Mouse (Mus musculus) midbrain, embryonic 16.5 days (tissue): ENCODE data around the gene Ccdc96. TPM values are rescaled to one million over a fixed set of nuclear protein-coding genes. Genes with fewer than 3 reads are reported as not detected.

ENCODE experiments used
- ATAC-seq: fragments of 200-750 bp; cut with Nextera tagmentation; 2 replicates; pipeline ENCODE4 v1.8.0; 2017; ENCODE audit warnings: moderate TSS enrichment
- H3K27ac ChIP-seq: fragments of 300-500 bp; sonication (generic); 2 replicates; pipeline ENCODE4 v1.5.1; 2014; ENCODE audit warnings: mild to moderate bottlenecking, low read length, mixed read lengths
- H3K27me3 ChIP-seq: fragments of 300-500 bp; sonication (generic); 2 replicates; pipeline ENCODE4 v1.6.1; 2014; ENCODE audit warnings: low read depth, low read length, mixed read lengths; ENCODE audit not compliant: control insufficient read depth, insufficient read depth
- H3K36me3 ChIP-seq: fragments of 300-500 bp; sonication (generic); 2 replicates; pipeline ENCODE4 v1.6.1; 2014; ENCODE audit warnings: mild to moderate bottlenecking, low read length, moderate library complexity, mixed read lengths; ENCODE audit not compliant: control insufficient read depth, insufficient read depth
- H3K4me1 ChIP-seq: fragments of 300-500 bp; sonication (generic); 2 replicates; pipeline ENCODE4 v1.6.1; 2014; ENCODE audit warnings: mild to moderate bottlenecking, low read length, mixed read lengths; ENCODE audit not compliant: control insufficient read depth, insufficient read depth
- H3K4me2 ChIP-seq: fragments of 300-500 bp; sonication (generic); 2 replicates; pipeline ENCODE4 v1.6.1; 2014; ENCODE audit warnings: mild to moderate bottlenecking, low read length, mixed read lengths
- H3K4me3 ChIP-seq: fragments of 300-500 bp; sonication (generic); 2 replicates; pipeline ENCODE4 v1.5.1; 2014; ENCODE audit warnings: low read depth, mild to moderate bottlenecking, low read length, moderate library complexity, mixed read lengths
- H3K9ac ChIP-seq: fragments of 300-500 bp; sonication (generic); 2 replicates; pipeline ENCODE4 v1.6.1; 2014; ENCODE audit warnings: low read depth, low read length, mixed read lengths
- H3K9me3 ChIP-seq: fragments of 300-500 bp; sonication (generic); replicated peaks from 2 replicates; pipeline ENCODE4 v1.6.1; 2014; ENCODE audit warnings: mild to moderate bottlenecking, low read length, mixed read lengths; ENCODE audit not compliant: control insufficient read depth, poor library complexity, severe bottlenecking
- WGBS: fragments of 180-500 bp; shearing (Covaris S2); extraction: QIAGEN DNeasy Blood & Tissue Kit; methylation state at CpG from one replicate; pipeline ENCODE4 v1.1.7; 2014; 5-methylcytosine and 5-hydroxymethylcytosine counted together
- polyA plus RNA-seq: library from polyadenylated mRNA; unstranded; fragments of >200 nt; fragmentation: Nextera tagmentation; extraction: Ambion mirVana; gene quantifications from 2 replicates; pipeline ENCODE4 v1.2.1, GENCODE M21; 2015

Gene Ccdc96
- polyA plus RNA-seq = 3.8 and 4.3 TPM in 2 replicates

DNA sequence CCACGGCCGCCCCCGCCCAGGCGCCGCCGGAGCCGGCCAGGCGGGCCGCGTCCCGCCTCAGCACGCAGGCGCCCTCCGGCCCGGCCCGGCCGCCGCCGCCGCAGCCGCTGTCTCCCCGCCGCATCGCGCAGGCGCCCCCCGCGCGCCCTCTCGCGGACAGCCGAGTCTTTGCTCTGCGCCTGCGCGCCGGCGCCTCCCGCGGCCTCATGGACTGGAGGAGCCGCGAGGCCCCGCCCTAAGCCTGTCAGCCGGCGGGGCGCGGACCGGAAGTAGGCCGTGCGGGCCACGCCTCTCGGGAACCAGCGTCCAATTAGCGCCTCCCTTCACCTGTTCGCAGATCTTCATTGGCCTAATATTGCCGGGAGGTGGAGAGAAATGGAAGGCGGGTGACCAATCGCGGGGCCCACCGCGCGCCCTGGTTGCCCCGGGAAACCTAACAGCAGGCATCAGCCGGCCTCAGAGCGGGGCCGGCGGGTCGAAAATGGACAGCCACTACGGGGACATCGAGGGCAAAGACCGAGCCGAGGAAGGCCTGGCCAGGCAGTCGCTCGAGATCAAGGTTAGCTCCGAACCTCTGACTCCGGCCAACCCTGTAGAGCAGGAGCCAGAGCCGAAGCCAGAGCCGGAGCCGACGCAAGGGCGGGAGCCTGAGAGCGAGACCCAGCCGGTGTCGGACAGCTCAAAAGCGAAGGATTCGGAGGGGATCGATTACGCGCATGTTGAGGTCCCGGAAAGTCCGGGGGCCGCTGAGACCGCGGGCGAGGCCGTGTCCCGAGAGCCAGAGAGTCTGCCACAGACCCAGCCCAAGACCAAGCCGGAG is at the start of gene Ccdc96, which contains the start of gene Tada2b:
TSS of gene Ccdc96 (plus strand) at position 418 of the 820 bp plus-strand sequence.
TSS of gene Tada2b (minus strand) at position 115 of the 820 bp plus-strand sequence.
- ATAC-seq = peak; percentile 98
- Histone ChIP-seq H3K4me2 (peak within 1 kb of the TSS; percentile 94), H3K27me3 (no peaks in the 10 kb centered on the region), H3K27ac (peak within 1 kb of the TSS; percentile 83), H3K9ac (peak within 1 kb of the TSS; percentile 92), H3K36me3 (no peaks in the 10 kb centered on the region), H3K4me3 (peak within 1 kb of the TSS; percentile 92), H3K9me3 (no peaks in the 10 kb centered on the region), H3K4me1 (peaks cover 29% of the 10 kb centered on the region)
- WGBS = under 1% methylated on average over 62 of the region's 97 CpGs

DNA sequence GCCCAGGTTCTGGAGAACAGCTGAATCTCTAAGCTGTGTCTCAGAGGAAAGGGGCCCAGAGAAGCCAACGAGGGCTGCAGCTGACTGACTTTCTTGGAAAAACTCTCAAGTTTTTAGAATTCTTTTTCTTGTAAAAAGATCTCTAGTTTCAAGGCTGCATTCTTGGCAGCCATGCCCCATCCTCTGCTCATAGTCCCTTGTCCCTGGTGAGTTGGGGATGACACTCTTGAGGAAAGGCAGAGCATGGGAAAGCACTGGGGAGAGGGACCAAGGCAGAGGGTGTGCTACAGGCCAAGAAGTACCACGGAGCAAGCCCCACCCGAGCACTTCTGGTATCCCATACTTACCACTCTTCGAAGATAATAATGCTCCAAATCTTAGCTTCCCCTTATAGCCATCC is 47.5 kb upstream of the Ccdc96 start:
- H3K27ac ChIP-seq = no peak overlapping the region
- peaks cover 8% of the 10 kb centered on the region; the same call in 1 of the 2 replicates for H3K4me1 ChIP-seq
- H3K27me3 ChIP-seq = no peaks in the 10 kb centered on the region
- H3K4me2 ChIP-seq = no peak overlapping the region
- no peak overlapping the region for H3K4me3 ChIP-seq
- 75% methylated on average over 4 of the region's 4 CpGs for WGBS
- no peaks in the 10 kb centered on the region for H3K9me3 ChIP-seq
- no peak for ATAC-seq
- no peak overlapping the region for H3K9ac ChIP-seq
- no peaks in the 10 kb centered on the region for H3K36me3 ChIP-seq

GRCm38 (mm10) chr5:36440741-36441140 is 43.6 kb upstream of the Ccdc96 start:
- ATAC-seq = no peak
- Histone ChIP-seq H3K27me3 (no peaks in the 10 kb centered on the region), H3K9ac (no peak overlapping the region), H3K27ac (no peak overlapping the region), H3K4me2 (no peak overlapping the region), H3K4me1 (no peaks in the 10 kb centered on the region), H3K36me3 (no peaks in the 10 kb centered on the region), H3K9me3 (no peaks in the 10 kb centered on the region), H3K4me3 (no peak overlapping the region)
- 62% methylated on average over 3 of the region's 3 CpGs for whole genome bisulfite sequencing

DNA sequence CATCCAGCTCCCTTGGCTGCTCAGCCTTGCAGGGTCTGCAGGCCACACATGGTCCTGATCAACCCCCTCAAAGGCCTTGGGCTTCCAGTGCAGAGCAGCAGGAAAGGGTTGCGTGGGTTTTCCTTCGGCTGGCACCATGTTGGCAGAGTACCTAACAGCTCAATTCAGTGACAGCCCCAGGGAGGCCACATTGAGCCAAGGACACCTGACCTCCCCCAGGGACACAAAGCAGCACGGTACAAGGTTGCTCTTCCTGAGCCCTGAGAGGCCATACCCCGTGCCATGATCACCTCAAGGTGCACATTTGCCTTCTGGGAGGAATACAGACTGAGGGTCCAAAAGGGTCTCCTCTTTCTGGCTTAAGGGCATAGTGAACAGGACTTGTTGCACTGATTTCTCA is 39.8 kb upstream of the Ccdc96 start:
- H3K27ac ChIP-seq = no peak overlapping the region
- no peaks in the 10 kb centered on the region for H3K36me3 ChIP-seq
- WGBS = 65% methylated on average over 4 of the region's 4 CpGs
- H3K4me3 ChIP-seq = no peak overlapping the region
- no peak overlapping the region for H3K9ac ChIP-seq
- no peaks in the 10 kb centered on the region for H3K9me3 ChIP-seq
- no peak overlapping the region for H3K4me2 ChIP-seq
- no peaks in the 10 kb centered on the region for H3K27me3 ChIP-seq
- no peaks in the 10 kb centered on the region for H3K4me1 ChIP-seq
- no peak for ATAC-seq

GRCm38 (mm10) chr5:36445028-36445427 is 39.4 kb upstream of the Ccdc96 start:
- ATAC-seq = no peak

GRCm38 (mm10) chr5:36446166-36446890 is 38.1 kb upstream of the Ccdc96 start:
- Histone ChIP-seq H3K9ac (no peak overlapping the region), H3K4me2 (no peak overlapping the region), H3K27me3 (no peaks in the 10 kb centered on the region), H3K4me1 (no peaks in the 10 kb centered on the region), H3K9me3 (no peaks in the 10 kb centered on the region), H3K36me3 (no peaks in the 10 kb centered on the region), H3K4me3 (no peak overlapping the region), H3K27ac (no peak overlapping the region)
- 0 out of 2 replicates have a peak, but pooled peaks have one; percentile 29 for ATAC-seq
- WGBS = 40% methylated on average over 9 of the region's 9 CpGs

More at GRCm38 (mm10) chr5:36445028-36445427, 39.4 kb upstream of the Ccdc96 start:
- Histone ChIP-seq H3K9ac (no peak overlapping the region), H3K9me3 (no peaks in the 10 kb centered on the region), H3K4me1 (no peaks in the 10 kb centered on the region), H3K4me2 (no peak overlapping the region), H3K27me3 (no peaks in the 10 kb centered on the region), H3K27ac (no peak overlapping the region), H3K4me3 (no peak overlapping the region), H3K36me3 (no peaks in the 10 kb centered on the region)
- WGBS = 32% methylated on average over 8 of the region's 8 CpGs

DNA sequence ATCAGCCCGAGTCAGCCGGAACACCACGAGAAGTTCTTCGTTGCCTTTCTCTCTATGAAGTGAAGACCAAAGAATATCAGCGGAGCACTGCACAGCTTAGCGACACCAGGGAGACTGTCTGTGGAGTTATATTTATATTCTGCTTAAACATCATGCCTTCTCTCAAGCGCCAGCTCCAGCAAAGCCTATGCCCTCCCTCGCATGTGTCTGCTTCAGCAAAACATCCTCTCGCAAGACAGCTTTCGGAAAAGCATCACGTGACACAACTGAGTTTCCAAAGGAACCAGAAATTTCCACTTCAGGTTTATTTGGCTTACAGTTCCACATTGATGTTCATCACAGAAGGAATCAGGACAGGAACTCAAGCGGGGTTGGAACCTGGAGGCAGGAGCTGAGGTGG is 36.5 kb upstream of the Ccdc96 start:
- H3K4me1 ChIP-seq = no peaks in the 10 kb centered on the region
- no peak overlapping the region for H3K4me2 ChIP-seq
- no peak for ATAC-seq
- H3K9me3 ChIP-seq = no peaks in the 10 kb centered on the region
- WGBS = 88% methylated on average over 12 of the region's 12 CpGs
- no peaks in the 10 kb centered on the region for H3K27me3 ChIP-seq
- H3K9ac ChIP-seq = no peak overlapping the region
- no peaks in the 10 kb centered on the region for H3K36me3 ChIP-seq
- no peak overlapping the region for H3K4me3 ChIP-seq
- no peak overlapping the region for H3K27ac ChIP-seq

DNA sequence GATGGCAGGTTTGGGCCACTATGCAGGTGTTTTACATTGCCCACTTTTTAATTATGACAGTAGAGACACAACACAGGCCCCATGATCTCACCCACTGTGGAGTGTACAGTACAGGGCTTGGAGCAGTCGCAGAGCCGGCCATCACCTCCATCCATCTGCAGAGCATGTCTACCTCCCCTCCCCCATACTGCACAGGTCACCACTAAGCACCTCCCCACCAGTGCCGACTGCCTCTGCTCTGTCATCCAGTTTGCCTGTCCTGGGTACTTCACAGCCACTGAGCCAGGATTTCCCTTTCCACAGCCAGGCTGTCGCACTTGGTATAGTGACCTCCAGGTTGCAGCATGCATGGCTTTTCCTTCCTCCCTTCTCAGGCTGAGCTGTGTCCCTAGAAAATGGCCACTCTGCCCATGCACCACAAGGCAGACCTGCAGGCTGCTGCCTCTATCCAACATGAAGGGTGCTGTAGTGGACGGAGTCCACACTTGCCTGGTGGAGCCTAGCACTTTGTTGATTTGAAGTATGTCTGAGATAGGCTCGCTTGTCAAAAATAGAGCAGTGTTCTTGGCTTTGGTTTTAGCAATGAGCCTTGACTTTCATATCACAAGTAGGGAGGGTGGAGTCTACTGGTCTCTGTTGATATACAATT is 34.6 kb upstream of the Ccdc96 start:
- no peak for ATAC-seq
- H3K27ac ChIP-seq = no peak overlapping the region
- H3K4me2 ChIP-seq = no peak overlapping the region
- no peak overlapping the region for H3K4me3 ChIP-seq
- no peaks in the 10 kb centered on the region for H3K36me3 ChIP-seq
- no peaks in the 10 kb centered on the region for H3K27me3 ChIP-seq
- no peak overlapping the region for H3K9ac ChIP-seq
- 84% methylated on average over 6 of the region's 6 CpGs for WGBS
- H3K4me1 ChIP-seq = no peaks in the 10 kb centered on the region
- H3K9me3 ChIP-seq = no peaks in the 10 kb centered on the region
